Mouse (Mus musculus): ENCODE data around the gene Iqce.

GRCm38 (mm10) chr5:140688434-140688833 lies 13.7 kb downstream of the Iqce start:
- TF ChIP-seq CTCF (IDR thresholded peaks at IDR 0.05; ENCODE audit: control insufficient read depth, insufficient read depth, insufficient read length) (no peak), MAX (IDR thresholded peaks at IDR 0.05) (no peak)

Data from C2C12 (cell line).